Mouse (Mus musculus): ENCODE measurements around the gene Prkci. TPM values are rescaled to one million over a fixed set of nuclear protein-coding genes. Genes with fewer than 3 reads are reported as not detected.

Gene Prkci
- total RNA-seq, 2 experiments from 2014 or later, result 58.0 to 59.9 TPM

- TF ChIP-seq CTCF (IDR thresholded peaks at IDR 0.05), result no peak
- DNase-seq (ENCODE audit: extremely low spot score in 1 of 2, low spot score in 2 of 2), result no peak
- H3K27ac ChIP-seq, result no peak overlapping the region
- intact Hi-C loops (cut with DNase I), result loop anchor here (5.0 kb wide), 1 partner anchor 547 kb away; no protein-coding TSS in a partner anchor
- no peak overlapping the region for H3K4me3 ChIP-seq
Observed at GRCm38 (mm10) chr3:31054888-31055287, 59.3 kb downstream of the Prkci start.

DNA sequence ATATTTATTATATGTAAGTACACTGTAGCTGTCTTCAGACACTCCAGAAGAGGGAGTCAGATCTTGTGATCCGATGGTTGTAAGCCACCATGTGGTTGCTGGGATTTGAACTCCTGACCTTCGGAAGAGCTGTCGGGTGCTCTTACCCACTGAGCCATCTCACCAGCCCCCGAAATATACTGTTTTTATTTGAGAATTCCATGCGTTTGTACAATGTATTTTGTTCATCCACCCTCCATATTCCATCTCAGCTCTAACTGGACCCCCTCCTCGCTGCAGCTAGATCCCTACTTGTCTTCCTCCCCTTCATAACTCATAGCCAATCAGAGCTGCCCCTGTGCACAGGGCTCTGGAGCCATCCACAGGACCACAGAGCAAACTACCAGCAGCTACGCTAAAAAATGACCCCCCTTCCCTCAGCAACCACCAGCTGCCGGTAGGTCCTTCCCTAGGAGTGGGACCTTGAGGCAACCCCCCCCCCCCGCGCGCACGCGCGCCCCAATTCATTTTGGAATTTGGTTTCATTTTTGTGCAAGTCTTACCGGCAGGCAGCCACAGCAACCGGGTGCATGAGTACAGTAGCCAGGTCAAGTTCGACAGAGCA lies 60.6 kb downstream of the Prkci start:
- no peak for DNase-seq (ENCODE audit: extremely low spot score in 1 of 2, low spot score in 2 of 2)
- no peak for TF ChIP-seq CTCF (IDR thresholded peaks at IDR 0.05)
- Histone ChIP-seq H3K4me3 (peak overlapping the region; percentile 48), H3K27ac (no peak overlapping the region)
- intact Hi-C loops (cut with DNase I), result loop anchor here (2.0 to 5.0 kb wide), 2 partner anchors 53 to 546 kb away; no protein-coding TSS in a partner anchor

- peak; percentile 70 to 72 for DNase-seq (ENCODE audit: extremely low spot score in 1 of 2, low spot score in 2 of 2)
- Histone ChIP-seq H3K4me3 (peak overlapping the region; percentile 48), H3K27ac (no peak overlapping the region; the same call in 1 of the 2 replicates)
- TF ChIP-seq CTCF (IDR thresholded peaks at IDR 0.05), result peak; percentile 92
- intact Hi-C loops (cut with DNase I), result loop anchor here (1.0 to 5.0 kb wide), 4 partner anchors 36 to 545 kb away; no protein-coding TSS in a partner anchor
Observed at GRCm38 (mm10) chr3:31056651-31057627, 61.4 kb downstream of the Prkci start.

DNA sequence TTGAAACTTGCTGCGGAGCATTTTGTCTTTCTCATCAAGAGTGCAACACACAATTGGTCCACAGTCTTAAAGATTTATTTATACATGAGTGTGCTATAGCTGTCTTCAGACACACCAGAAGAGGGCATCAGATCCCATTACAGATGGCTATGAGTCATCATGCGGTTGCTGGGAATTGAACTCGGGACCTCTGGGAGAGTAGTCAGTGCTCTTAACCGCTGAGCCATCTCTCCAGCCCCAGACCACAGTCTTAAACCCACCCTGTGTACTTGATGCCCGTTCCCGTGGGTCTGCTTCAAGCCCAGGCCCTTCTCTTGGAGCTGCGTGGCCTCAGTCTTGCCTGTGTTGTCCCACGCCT lies 65.2 kb downstream of the Prkci start:
- intact Hi-C loops (cut with DNase I), result no loop called here
- Histone ChIP-seq H3K27ac (no peak overlapping the region), H3K4me3 (no peak overlapping the region)
- no peak for DNase-seq (ENCODE audit: extremely low spot score in 1 of 2, low spot score in 2 of 2)
- TF ChIP-seq CTCF (IDR thresholded peaks at IDR 0.05), result no peak

- no peak for TF ChIP-seq CTCF (IDR thresholded peaks at IDR 0.05)
- Histone ChIP-seq H3K4me3 (no peak overlapping the region), H3K27ac (no peak overlapping the region)
- intact Hi-C loops (cut with DNase I), result no loop called here
- DNase-seq (ENCODE audit: extremely low spot score in 1 of 2, low spot score in 2 of 2), result no peak
Observed at GRCm38 (mm10) chr3:31061103-31061785, 65.7 kb downstream of the Prkci start.

- DNase-seq (ENCODE audit: extremely low spot score in 1 of 2, low spot score in 2 of 2), result no peak
- intact Hi-C loops (cut with DNase I), result no loop called here
- peak; percentile 6 for TF ChIP-seq CTCF (IDR thresholded peaks at IDR 0.05)
- no peak overlapping the region for H3K27ac ChIP-seq
- no peak overlapping the region for H3K4me3 ChIP-seq
Observed at GRCm38 (mm10) chr3:31061786-31062120, 66.2 kb downstream of the Prkci start.

GRCm38 (mm10) chr3:31062325-31062724 lies 66.8 kb downstream of the Prkci start:
- DNase-seq (ENCODE audit: extremely low spot score in 1 of 2, low spot score in 2 of 2), result no peak
- intact Hi-C loops (cut with DNase I), result no loop called here
- Histone ChIP-seq H3K4me3 (no peak overlapping the region), H3K27ac (no peak overlapping the region)
- no peak for TF ChIP-seq CTCF (IDR thresholded peaks at IDR 0.05)

DNA sequence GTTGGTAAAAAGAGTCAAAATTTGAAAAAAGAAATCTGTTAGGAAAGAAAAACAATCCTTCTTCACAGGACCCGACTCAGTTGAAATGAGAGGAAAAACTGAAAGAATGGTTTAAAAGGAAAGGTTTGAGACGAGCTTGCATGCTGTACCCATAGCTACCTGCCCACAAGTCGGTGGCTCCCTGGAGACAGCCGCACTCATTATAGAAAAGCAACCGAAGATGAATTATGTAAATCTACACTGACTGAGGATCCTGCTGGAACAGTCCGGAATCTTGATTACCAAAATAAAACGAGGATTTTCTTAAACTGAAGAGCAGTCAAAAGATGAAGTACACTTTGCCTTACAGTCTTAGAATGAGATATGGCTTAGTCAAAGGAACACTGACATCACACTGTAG lies 72.9 kb downstream of the Prkci start:
- intact Hi-C loops (cut with DNase I), result loop anchor here (2.0 kb wide), 1 partner anchor 26 kb away; the partner anchor contains the start of gene Skil
- H3K27ac ChIP-seq, result peak overlapping the region; percentile 57; the same call in 1 of the 2 replicates
- TF ChIP-seq CTCF (IDR thresholded peaks at IDR 0.05), result no peak; the same call in 1 of the 2 replicates
- H3K4me3 ChIP-seq, result no peak overlapping the region
- DNase-seq (ENCODE audit: extremely low spot score in 1 of 2, low spot score in 2 of 2), result no peak

DNA sequence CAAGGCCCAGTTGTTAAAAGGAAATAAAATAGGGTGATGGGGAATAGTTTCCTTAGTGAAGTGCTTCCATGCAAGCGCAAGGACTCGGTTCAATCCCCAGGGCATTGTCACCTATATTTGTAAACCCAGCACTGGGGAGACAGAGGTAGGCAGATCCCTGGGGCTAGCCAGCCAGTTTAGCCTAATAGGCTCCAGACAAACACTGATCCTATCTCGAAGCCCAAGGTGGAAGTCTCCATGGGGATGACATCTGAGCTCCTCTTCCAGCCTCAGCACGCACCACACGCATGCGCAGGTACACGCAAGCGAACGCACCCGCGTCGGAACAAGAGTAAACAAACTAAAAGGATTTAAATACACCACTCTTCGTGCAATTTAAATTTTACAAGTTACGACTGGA lies 76.3 kb downstream of the Prkci start:
- no peak for DNase-seq (ENCODE audit: extremely low spot score in 1 of 2, low spot score in 2 of 2)
- TF ChIP-seq CTCF (IDR thresholded peaks at IDR 0.05), result no peak
- Histone ChIP-seq H3K27ac (no peak overlapping the region), H3K4me3 (no peak overlapping the region)
- intact Hi-C loops (cut with DNase I), result no loop called here

DNA sequence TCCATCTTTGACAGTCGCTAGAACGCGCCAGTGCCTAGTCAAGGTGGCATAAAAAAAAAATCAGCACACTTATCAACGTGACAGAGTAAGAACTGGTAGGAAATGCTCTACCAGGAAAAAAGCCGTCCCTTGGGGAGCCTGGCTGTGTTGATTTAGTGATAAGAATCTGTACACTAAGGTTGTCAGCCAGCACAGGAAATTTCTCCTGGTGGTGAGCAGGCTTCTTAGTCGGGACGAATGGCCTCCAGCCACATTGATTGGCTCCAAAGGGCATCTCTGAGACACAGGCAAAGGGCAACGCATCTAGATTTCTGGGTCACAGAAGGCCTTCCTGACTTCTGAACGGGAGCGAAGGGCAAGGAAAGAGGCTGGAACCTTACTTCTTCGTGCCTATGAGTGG lies 80.3 kb downstream of the Prkci start:
- no peak for DNase-seq (ENCODE audit: extremely low spot score in 1 of 2, low spot score in 2 of 2)
- Histone ChIP-seq H3K27ac (no peak overlapping the region), H3K4me3 (no peak overlapping the region)
- TF ChIP-seq CTCF (IDR thresholded peaks at IDR 0.05), result no peak
- intact Hi-C loops (cut with DNase I), result no loop called here

GRCm38 (mm10) chr3:31077068-31077703 lies 81.6 kb downstream of the Prkci start:
- Histone ChIP-seq H3K4me3 (no peak overlapping the region), H3K27ac (no peak overlapping the region)
- no peak for DNase-seq (ENCODE audit: extremely low spot score in 1 of 2, low spot score in 2 of 2)
- intact Hi-C loops (cut with DNase I), result no loop called here
- no peak for TF ChIP-seq CTCF (IDR thresholded peaks at IDR 0.05)
